Comparison of ENCODE assay signal across 16 mouse cellular contexts in genomic region chr17:83512130-83512529, GRCm38 (mm10). TPM values are rescaled to one million over a fixed set of nuclear protein-coding genes. Genes with fewer than 3 reads are reported as not detected.
DNase-seq lines count a peak whose midpoint lies in the region; ATAC-seq and TF ChIP-seq lines count a peak whose summit lies in the region.
"Had no signal": no experiment of that assay in that cellular context is flagged by ENCODE, and none has a peak within 500 bp of the region (broad histone marks: within the 10 kb centered on the region; RNA-seq: fewer than 3 reads in every experiment).

No protein-coding gene starts in this region.

- no peak for TF ChIP-seq EP300 in heart, adult 2 months (IDR thresholded peaks at IDR 0.05; ENCODE audit: insufficient read depth, low read depth, low read length)

- H3K4me1 ChIP-seq in heart, adult 2 months (ENCODE audit: control insufficient read depth, insufficient read depth, low read length), result peaks cover 5% of the 10 kb centered on the region; the same call in 1 of the 2 replicates
- peaks cover 12% of the 10 kb centered on the region for H3K4me1 ChIP-seq in kidney, postnatal 0 days (replicated peaks; ENCODE audit: insufficient read depth, low read length)
- H3K4me1 ChIP-seq in cortical plate, adult 2 months (ENCODE audit: control insufficient read depth, insufficient read depth, low read length), result peaks cover 5% of the 10 kb centered on the region; the same call in 1 of the 2 replicates
- peaks cover 31% of the 10 kb centered on the region for H3K4me1 ChIP-seq in liver, embryonic 15.5 days (replicated peaks)
- peaks cover 25% of the 10 kb centered on the region for H3K4me1 ChIP-seq in midbrain, embryonic 13.5 days (replicated peaks)

- H3K9me3 ChIP-seq in kidney, postnatal 0 days (replicated peaks; ENCODE audit: low read length), result no peaks in the 10 kb centered on the region
- H3K9me3 ChIP-seq in liver, embryonic 15.5 days (replicated peaks), result no peaks in the 10 kb centered on the region
- no peaks in the 10 kb centered on the region for H3K9me3 ChIP-seq in midbrain, embryonic 13.5 days
- H3K9me3 ChIP-seq: forebrain, embryonic 10.5 days; midbrain, embryonic 10.5 days had no signal

- no peak for DNase-seq in heart, adult 2 months
- no peak for DNase-seq in heart, adult 11 months
- DNase-seq in kidney, postnatal 0 days (ENCODE audit: low spot score), result no peak
- no peak for DNase-seq in kidney, adult 8-10 months
- DNase-seq in thymus, postnatal 14 days, result no peak
- DNase-seq: adrenal gland, adult 2 months; cerebellum, adult 8-10 months; embryo, embryonic 11 days; gastrocnemius, postnatal 36 days; kidney, adult 2 months; right cerebral cortex, postnatal 4 days had no signal

- TF ChIP-seq CTCF in heart, adult 2 months (IDR thresholded peaks at IDR 0.05), result no peak
- TF ChIP-seq CTCF in kidney, postnatal 0 days (IDR thresholded peaks at IDR 0.05; ENCODE audit: low read depth), result no peak
- TF ChIP-seq CTCF in cortical plate, adult 2 months (IDR thresholded peaks at IDR 0.05; ENCODE audit: extremely low read depth, insufficient read depth, low read length), result no peak

- intact Hi-C loops in heart, adult 2 months (cut with DNase I), result no loop called here

- H3K4me2 ChIP-seq in kidney, postnatal 0 days (ENCODE audit: low read length), result 0 out of 2 replicates have a peak overlapping the region, but pooled peaks have one; percentile 72
- H3K4me2 ChIP-seq in liver, embryonic 15.5 days, result peak overlapping the region; percentile 79
- no peak overlapping the region for H3K4me2 ChIP-seq in midbrain, embryonic 13.5 days (replicated peaks)

- ATAC-seq in kidney, postnatal 0 days (replicated peaks; ENCODE audit: low FRiP score, low read depth), result no peak
- ATAC-seq in liver, embryonic 15.5 days (ENCODE audit: insufficient read depth), result no peak
- ATAC-seq in midbrain, embryonic 13.5 days, result no peak

- WGBS in heart, adult 2 months, result 76% methylated on average over 3 of the region's 3 CpGs
- 88% methylated on average over 3 of the region's 3 CpGs for whole genome bisulfite sequencing in kidney, postnatal 0 days
- WGBS in liver, embryonic 15.5 days (ENCODE audit: insufficient replicate concordance), result 72% methylated on average over 3 of the region's 3 CpGs
- WGBS in midbrain, embryonic 13.5 days, result 85% methylated on average over 3 of the region's 3 CpGs

- peak overlapping the region; percentile 71; the same call in 1 of the 2 replicates for H3K4me3 ChIP-seq in heart, adult 2 months
- no peak overlapping the region for H3K4me3 ChIP-seq in kidney, postnatal 0 days (replicated peaks; ENCODE audit: low read depth, low read length)
- H3K4me3 ChIP-seq in cortical plate, adult 2 months (ENCODE audit: insufficient read depth, low read length), result peak overlapping the region; percentile 78; the same call in 1 of the 2 replicates
- no peak overlapping the region; the same call in 1 of the 2 replicates for H3K4me3 ChIP-seq in liver, embryonic 15.5 days (replicated peaks)
- no peak overlapping the region for H3K4me3 ChIP-seq in midbrain, embryonic 13.5 days (replicated peaks)

- H3K27ac ChIP-seq in heart, adult 2 months, result no peak overlapping the region
- no peak overlapping the region for H3K27ac ChIP-seq in kidney, postnatal 0 days
- no peak overlapping the region for H3K27ac ChIP-seq in cortical plate, adult 2 months (ENCODE audit: insufficient read depth, low read length)
- no peak overlapping the region for H3K27ac ChIP-seq in liver, embryonic 15.5 days (replicated peaks)
- no peak overlapping the region for H3K27ac ChIP-seq in midbrain, embryonic 13.5 days
- H3K27ac ChIP-seq: forebrain, embryonic 10.5 days; midbrain, embryonic 10.5 days had no signal

- H3K36me3 ChIP-seq in heart, adult 2 months (ENCODE audit: control insufficient read depth, insufficient read depth, low read length), result peaks cover 11% of the 10 kb centered on the region
- H3K36me3 ChIP-seq in kidney, postnatal 0 days (ENCODE audit: insufficient read depth, low read length), result no peaks in the 10 kb centered on the region
- 0 out of 2 replicates have a peak, but pooled peaks cover 6% of the 10 kb centered on the region for H3K36me3 ChIP-seq in liver, embryonic 15.5 days (replicated peaks)
- no peaks in the 10 kb centered on the region; the same call in 1 of the 2 replicates for H3K36me3 ChIP-seq in midbrain, embryonic 13.5 days

- no peak overlapping the region for H3K9ac ChIP-seq in heart, adult 2 months (ENCODE audit: low read depth, low read length)
- no peak overlapping the region for H3K9ac ChIP-seq in kidney, postnatal 0 days (ENCODE audit: low read depth, low read length)
- no peak overlapping the region for H3K9ac ChIP-seq in liver, embryonic 15.5 days
- H3K9ac ChIP-seq in midbrain, embryonic 13.5 days (replicated peaks), result no peak overlapping the region

- TF ChIP-seq POLR2A in heart, adult 2 months (IDR thresholded peaks at IDR 0.05; ENCODE audit: insufficient read depth, low read depth, low read length), result no peak
- no peak for TF ChIP-seq POLR2A in cortical plate, adult 2 months (IDR thresholded peaks at IDR 0.05; ENCODE audit: extremely low read depth, insufficient read depth, low read length)

- H3K27me3 ChIP-seq in heart, adult 2 months (ENCODE audit: control insufficient read depth, insufficient read depth, low read length), result no peaks in the 10 kb centered on the region
- H3K27me3 ChIP-seq in kidney, postnatal 0 days (ENCODE audit: insufficient read depth, low read length), result no peaks in the 10 kb centered on the region
- H3K27me3 ChIP-seq in liver, embryonic 15.5 days, result no peaks in the 10 kb centered on the region
- no peaks in the 10 kb centered on the region for H3K27me3 ChIP-seq in midbrain, embryonic 13.5 days

- H3K79me2 ChIP-seq in heart, adult 2 months (replicated peaks; ENCODE audit: control insufficient read depth, insufficient read depth, low read length), result peaks cover 13% of the 10 kb centered on the region

RNA-seq across cellular contexts. Expression of gene Cox7a2l, which starts 5.0 kb away (rescaled TPM):
- total RNA-seq in heart, adult 2 months (2021), result 100 to 1,000 TPM; 278 to 329 TPM
- 227 and 349 TPM in 2 replicates for polyA plus RNA-seq in heart, adult 2 months (2012; rRNA removed)
- polyA plus RNA-seq in kidney, postnatal 0 days (2015; fragmentation: Nextera tagmentation; extraction: Ambion mirVana), result 258 and 279 TPM in 2 replicates
- polyA plus RNA-seq in cortical plate, adult 2 months (2012; rRNA removed), result 289 and 306 TPM in 2 replicates
- 59.8 and 61.9 TPM in 2 replicates for polyA plus RNA-seq in liver, embryonic 15.5 days (2015; fragmentation: Nextera tagmentation; extraction: Ambion mirVana)
- polyA plus RNA-seq in midbrain, embryonic 13.5 days (2015; fragmentation: Nextera tagmentation; extraction: Ambion mirVana), result 184 and 188 TPM in 2 replicates

Comparison
In these comparisons a context has a peak if more than half of its experiments do, and no peak if none do; other contexts are left out.
1. H3K4me3 ChIP-seq: peak in heart, adult 2 months (single experiment) and cortical plate, adult 2 months (single experiment); none in kidney, postnatal 0 days (single experiment), liver, embryonic 15.5 days (single experiment) and midbrain, embryonic 13.5 days (single experiment).